Mouse (Mus musculus): Measurements from ENCODE around the gene Eif2ak1. TPM values are rescaled to one million over a fixed set of nuclear protein-coding genes. Genes with fewer than 3 reads are reported as not detected.

Gene Eif2ak1
- polyA plus RNA-seq (2015; fragmentation: Nextera tagmentation; extraction: Ambion mirVana): 24.7 and 25.6 TPM in 2 replicates

DNA sequence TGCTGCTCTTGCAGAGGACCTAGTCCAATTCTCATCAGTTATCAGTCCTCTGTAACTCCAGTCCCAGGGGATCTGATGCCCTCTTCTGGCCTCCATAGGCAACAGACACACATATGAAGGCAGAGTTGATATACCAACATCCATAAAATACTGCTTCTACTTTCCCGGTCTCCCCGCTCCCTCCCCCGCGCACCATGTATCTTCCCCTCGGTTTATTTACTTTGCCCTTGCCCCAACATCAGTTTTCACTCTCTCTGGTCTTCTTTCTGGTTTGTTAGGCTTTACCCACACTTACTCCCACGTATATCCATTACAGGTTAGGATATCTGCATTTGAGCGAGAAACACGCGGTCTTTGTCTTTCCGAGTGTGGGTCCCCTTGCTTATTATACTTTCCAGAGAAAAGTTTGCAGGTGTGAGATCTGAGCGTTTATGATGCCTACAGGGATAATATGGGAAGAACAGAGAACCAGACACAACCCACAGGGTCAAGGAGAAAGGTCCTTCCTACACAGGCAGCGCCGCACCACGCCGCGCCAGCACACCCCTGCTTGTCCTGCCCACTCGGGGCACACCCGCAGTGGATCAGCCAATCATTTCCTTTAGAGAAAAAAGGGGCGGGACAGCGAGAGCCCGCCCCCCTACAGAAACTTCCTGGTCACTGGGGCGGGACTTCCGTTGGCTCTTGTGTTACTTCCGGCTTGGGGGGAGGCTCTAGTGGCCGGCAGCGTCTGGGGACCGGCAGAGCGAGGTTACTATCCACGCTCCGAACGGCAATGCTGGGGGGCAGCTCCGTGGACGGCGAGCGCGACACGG is at the start of gene Eif2ak1:
Gene Eif2ak1, plus strand, starts transcription at position 673 of the 815 bp plus-strand sequence.

DNA sequence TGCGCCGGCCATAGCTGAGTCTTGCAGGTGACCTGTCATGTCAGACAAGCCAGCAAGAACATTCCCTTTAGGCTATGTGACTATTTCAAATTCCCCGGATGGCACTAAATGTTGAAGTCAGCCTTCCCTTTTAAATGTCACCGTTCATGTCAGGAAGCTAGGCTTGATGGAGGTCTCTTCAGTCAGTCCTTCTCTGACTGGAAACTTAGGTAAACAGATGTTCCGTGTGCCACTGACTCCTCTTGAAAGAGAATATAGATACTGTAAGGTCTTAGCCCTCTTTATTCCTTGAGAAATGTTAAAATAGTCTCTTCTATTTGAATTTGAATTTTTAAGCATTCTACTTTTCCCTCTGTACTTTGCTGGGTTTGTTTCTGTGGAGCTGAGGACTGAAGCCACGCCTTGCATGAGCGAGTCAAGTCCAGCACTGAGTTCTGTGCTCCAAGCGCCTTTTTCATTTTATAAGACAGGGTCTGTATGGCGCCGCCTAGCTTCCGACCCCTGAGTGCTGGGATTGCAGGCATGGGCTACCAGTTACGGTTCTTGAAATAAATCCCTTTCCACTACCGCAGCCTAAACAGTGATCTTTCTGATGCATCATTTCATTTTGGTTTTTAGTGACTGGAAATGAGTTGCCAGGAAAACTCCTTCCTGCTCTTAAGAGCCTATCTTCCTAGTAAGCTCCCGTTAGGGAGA is 80.2 kb downstream of the Eif2ak1 start, which contains the start of gene Ankrd61:
Gene Ankrd61, minus strand, starts transcription at position 51 of the 696 bp plus-strand sequence.

DNA sequence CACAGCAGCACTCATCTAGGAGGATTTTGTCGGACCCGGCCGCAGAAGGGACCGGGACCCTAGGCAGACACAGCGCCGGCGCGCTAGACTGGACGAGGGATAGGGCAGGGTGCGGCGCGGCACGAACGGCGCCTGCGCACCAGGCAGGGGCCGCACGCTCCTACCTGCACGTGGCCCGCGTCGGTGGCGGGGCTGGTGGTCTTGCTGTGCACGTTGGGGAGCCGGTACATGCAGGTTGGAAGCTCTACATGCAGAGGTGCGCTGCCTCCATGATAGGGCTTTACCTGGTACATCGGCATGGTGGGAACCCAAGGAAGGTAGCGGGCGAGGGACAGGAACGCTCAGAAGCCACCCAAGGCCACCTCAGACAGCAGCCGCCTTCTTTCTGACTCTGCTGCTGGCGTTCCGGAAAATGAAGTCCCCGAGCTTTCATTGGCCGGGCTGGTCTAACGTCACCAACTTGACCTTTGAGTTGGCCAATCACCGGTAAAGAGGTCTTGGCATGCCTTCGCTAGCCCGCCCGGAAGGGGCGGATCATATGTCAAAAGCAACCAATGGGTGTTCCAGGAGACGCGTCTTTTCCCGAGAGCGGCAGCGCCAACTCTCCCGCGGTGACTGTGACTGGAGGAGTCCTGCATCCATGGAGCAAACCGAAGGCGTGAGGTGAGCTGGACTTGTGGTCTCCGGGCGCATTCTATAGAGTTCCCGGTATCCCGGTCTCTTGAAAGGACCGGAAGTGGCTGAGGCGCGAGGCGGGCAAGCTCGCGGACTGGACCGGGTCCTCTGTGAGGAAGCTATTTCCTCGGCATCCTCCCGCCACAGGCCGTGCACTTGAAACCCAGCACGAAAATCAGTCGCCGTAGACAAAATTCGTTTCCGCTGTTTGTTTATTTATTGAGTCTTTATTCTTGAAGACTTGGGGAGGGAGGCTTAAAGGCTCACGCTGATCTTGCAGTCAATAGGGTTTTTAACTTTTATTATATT is 92.1 kb downstream of the Eif2ak1 start, which contains the start of the genes Aimp2 and Pms2:
Gene Aimp2, minus strand, starts transcription at position 431 of the 984 bp plus-strand sequence.
Gene Pms2, plus strand, starts transcription at position 548 of the 984 bp plus-strand sequence.

DNA sequence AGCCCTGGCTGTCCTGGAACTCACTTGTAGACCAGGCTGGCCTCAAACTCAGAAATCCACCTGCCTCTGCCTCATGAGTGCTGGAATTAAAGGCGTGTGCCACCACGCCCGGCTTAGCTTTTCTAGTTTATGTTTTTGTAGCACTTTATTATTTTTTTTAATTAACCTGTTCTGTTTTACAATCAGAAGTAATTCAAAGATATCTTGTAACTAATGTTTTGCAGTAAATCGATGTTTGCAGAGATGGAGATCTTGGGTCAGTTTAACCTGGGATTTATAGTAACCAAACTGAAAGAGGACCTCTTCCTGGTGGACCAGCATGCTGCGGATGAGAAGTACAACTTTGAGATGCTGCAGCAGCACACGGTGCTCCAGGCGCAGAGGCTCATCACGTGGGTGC is 110.3 kb downstream of the Eif2ak1 start, which contains the start of gene Gm42421:
Gene Gm42421, plus strand, starts transcription at position 301 of the 400 bp plus-strand sequence.

DNA sequence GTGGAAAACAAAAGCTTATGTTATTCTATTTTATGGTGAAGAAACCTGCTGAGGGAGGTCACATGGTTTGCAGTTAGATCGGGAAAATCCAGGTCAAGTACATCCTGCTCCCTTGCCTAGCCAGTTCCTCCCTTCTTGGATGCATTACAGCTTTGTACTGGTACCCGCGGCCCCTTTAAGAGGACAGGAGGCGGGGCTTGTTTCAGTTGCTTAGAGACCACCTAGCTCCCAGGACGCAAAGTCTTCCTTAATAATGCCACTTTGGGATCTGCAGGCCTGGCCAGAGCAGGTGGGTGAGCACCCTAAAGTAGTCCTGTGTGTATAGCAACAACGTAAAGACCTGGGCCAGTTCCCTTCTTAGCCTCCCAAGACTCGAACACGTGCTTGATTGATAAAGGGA is 115.2 kb downstream of the Eif2ak1 start, which contains the start of gene Rsph10b:
Gene Rsph10b, plus strand, starts transcription at position 205 of the 400 bp plus-strand sequence.

Other genes with a start within 250 kb of the Eif2ak1 start
- gene Cyth3, start 195.3 kb upstream of the Eif2ak1 start, polyA plus RNA-seq (2015; fragmentation: Nextera tagmentation; extraction: Ambion mirVana): 26.8 and 28.4 TPM in 2 replicates
- 4.6 TPM in 2 replicates for gene Usp42, start 85.5 kb upstream of the Eif2ak1 start, polyA plus RNA-seq (2015; fragmentation: Nextera tagmentation; extraction: Ambion mirVana)
- not detected in 2 replicates for gene Ankrd61, start 79.9 kb downstream of the Eif2ak1 start, polyA plus RNA-seq (2015; fragmentation: Nextera tagmentation; extraction: Ambion mirVana)
- gene Aimp2, start 92.1 kb downstream of the Eif2ak1 start, polyA plus RNA-seq (2015; fragmentation: Nextera tagmentation; extraction: Ambion mirVana): 124 and 129 TPM in 2 replicates
- 9.3 and 9.5 TPM in 2 replicates for gene Pms2, start 92.2 kb downstream of the Eif2ak1 start, polyA plus RNA-seq (2015; fragmentation: Nextera tagmentation; extraction: Ambion mirVana)
- gene Gm42421, start 110.4 kb downstream of the Eif2ak1 start, polyA plus RNA-seq (2015; fragmentation: Nextera tagmentation; extraction: Ambion mirVana): 0.37 TPM in 1 of 2 replicates, not detected in the other
- gene Rsph10b, start 115.2 kb downstream of the Eif2ak1 start, polyA plus RNA-seq (2015; fragmentation: Nextera tagmentation; extraction: Ambion mirVana): 3.8 and 4.4 TPM in 2 replicates
- gene Ccz1, start 197.1 kb downstream of the Eif2ak1 start, polyA plus RNA-seq (2015; fragmentation: Nextera tagmentation; extraction: Ambion mirVana): 45.2 and 50.5 TPM in 2 replicates
- 1.6 and 3.6 TPM in 2 replicates for gene Ocm, start 208.9 kb downstream of the Eif2ak1 start, polyA plus RNA-seq (2015; fragmentation: Nextera tagmentation; extraction: Ambion mirVana)

Measured in skeletal muscle tissue, postnatal 0 days (tissue).